Mouse (Mus musculus): ENCODE data around the gene Plcd1. TPM values are rescaled to one million over a fixed set of nuclear protein-coding genes. Genes with fewer than 3 reads are reported as not detected.

Plcd1 gene
- polyA plus RNA-seq, 1 experiment from 2014 or later, result 4.9 TPM

DNA sequence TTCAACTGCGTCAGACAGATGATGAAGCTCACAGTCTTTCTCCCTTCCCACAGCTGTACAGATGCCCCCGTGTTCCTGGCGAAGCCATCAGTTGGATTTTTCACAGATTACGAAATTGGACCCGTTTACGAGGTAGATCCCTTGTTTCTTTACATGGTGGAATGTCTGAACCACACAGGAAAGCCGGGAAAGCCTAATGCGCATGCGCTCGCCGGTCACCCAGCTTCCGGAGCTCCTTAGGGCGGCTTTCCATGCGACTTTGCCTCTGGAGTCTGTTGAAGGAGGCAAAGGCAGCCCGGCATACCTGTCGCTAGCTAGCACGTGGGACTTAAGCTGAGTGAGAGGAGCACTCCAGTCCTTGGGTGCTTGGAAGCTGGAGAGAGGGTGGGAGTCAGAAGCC is 21.6 kb upstream of the Plcd1 start:
- Histone ChIP-seq H3K36me3 (ENCODE audit: control insufficient read depth, insufficient read depth, low read length) (no peaks in the 10 kb centered on the region), H3K27me3 (replicated peaks; ENCODE audit: control insufficient read depth, insufficient read depth, low read length) (no peaks in the 10 kb centered on the region), H3K4me3 (ENCODE audit: low read depth, low read length) (no peak overlapping the region), H3K4me2 (no peak overlapping the region), H3K27ac (ENCODE audit: low read depth, low read length) (no peak overlapping the region), H3K9ac (ENCODE audit: low read depth, low read length) (no peak overlapping the region), H3K4me1 (replicated peaks; ENCODE audit: control insufficient read depth, insufficient read depth, low read length) (no peaks in the 10 kb centered on the region), H3K9me3 (ENCODE audit: control insufficient read depth, low read length) (no peaks in the 10 kb centered on the region)
- ATAC-seq (replicated peaks; ENCODE audit: low FRiP score), result no peak
- WGBS, result 79% methylated on average over 17 of the region's 17 CpGs
- DNase-seq (ENCODE audit: low spot score), result no peak

GRCm38 (mm10) chr9:119110640-119111039 is 17.3 kb upstream of the Plcd1 start:
- H3K27ac ChIP-seq (ENCODE audit: low read depth, low read length), result no peak overlapping the region
- no peaks in the 10 kb centered on the region for H3K9me3 ChIP-seq (ENCODE audit: control insufficient read depth, low read length)
- H3K4me3 ChIP-seq (ENCODE audit: low read depth, low read length), result no peak overlapping the region
- no peak overlapping the region for H3K4me2 ChIP-seq
- no peaks in the 10 kb centered on the region for H3K4me1 ChIP-seq (replicated peaks; ENCODE audit: control insufficient read depth, insufficient read depth, low read length)
- 62% methylated on average over 3 of the region's 3 CpGs for WGBS
- H3K36me3 ChIP-seq (ENCODE audit: control insufficient read depth, insufficient read depth, low read length), result no peaks in the 10 kb centered on the region
- no peak overlapping the region for H3K9ac ChIP-seq (ENCODE audit: low read depth, low read length)
- ATAC-seq (replicated peaks; ENCODE audit: low FRiP score), result no peak
- no peak for DNase-seq (ENCODE audit: low spot score)
- no peaks in the 10 kb centered on the region for H3K27me3 ChIP-seq (replicated peaks; ENCODE audit: control insufficient read depth, insufficient read depth, low read length)

- 61% methylated on average over 12 of the region's 12 CpGs for WGBS
- no peak overlapping the region for H3K27ac ChIP-seq (ENCODE audit: low read depth, low read length)
- H3K36me3 ChIP-seq (ENCODE audit: control insufficient read depth, insufficient read depth, low read length), result no peaks in the 10 kb centered on the region
- ATAC-seq (replicated peaks; ENCODE audit: low FRiP score) (no peak), DNase-seq (ENCODE audit: low spot score) (no peak)
- no peaks in the 10 kb centered on the region for H3K9me3 ChIP-seq (ENCODE audit: control insufficient read depth, low read length)
- no peak overlapping the region for H3K9ac ChIP-seq (ENCODE audit: low read depth, low read length)
- no peaks in the 10 kb centered on the region for H3K4me1 ChIP-seq (replicated peaks; ENCODE audit: control insufficient read depth, insufficient read depth, low read length)
- no peak overlapping the region for H3K4me3 ChIP-seq (ENCODE audit: low read depth, low read length)
- H3K4me2 ChIP-seq, result no peak overlapping the region
- no peaks in the 10 kb centered on the region for H3K27me3 ChIP-seq (replicated peaks; ENCODE audit: control insufficient read depth, insufficient read depth, low read length)
Observed at GRCm38 (mm10) chr9:119109685-119110353, 16.5 kb upstream of the Plcd1 start.

- no peaks in the 10 kb centered on the region; the same call in 1 of the 2 replicates for H3K4me1 ChIP-seq (replicated peaks; ENCODE audit: control insufficient read depth, insufficient read depth, low read length)
- H3K4me2 ChIP-seq, result no peak overlapping the region
- peaks cover 6% of the 10 kb centered on the region for H3K27me3 ChIP-seq (replicated peaks; ENCODE audit: control insufficient read depth, insufficient read depth, low read length)
- ATAC-seq (replicated peaks; ENCODE audit: low FRiP score), result no peak
- H3K27ac ChIP-seq (ENCODE audit: low read depth, low read length), result no peak overlapping the region
- no peaks in the 10 kb centered on the region for H3K36me3 ChIP-seq (ENCODE audit: control insufficient read depth, insufficient read depth, low read length)
- WGBS, result 80% methylated on average over 4 of the region's 4 CpGs
- no peak for DNase-seq (ENCODE audit: low spot score)
- no peak overlapping the region for H3K9ac ChIP-seq (ENCODE audit: low read depth, low read length)
- no peaks in the 10 kb centered on the region for H3K9me3 ChIP-seq (ENCODE audit: control insufficient read depth, low read length)
- H3K4me3 ChIP-seq (ENCODE audit: low read depth, low read length), result no peak overlapping the region
Observed at GRCm38 (mm10) chr9:119107566-119107965, 14.3 kb upstream of the Plcd1 start.

- peak overlapping the region; percentile 3; the same call in 1 of the 2 replicates for H3K9ac ChIP-seq (ENCODE audit: low read depth, low read length)
- WGBS, result 2% methylated on average over 19 of the region's 19 CpGs
- ATAC-seq (replicated peaks; ENCODE audit: low FRiP score), result no peak
- H3K4me2 ChIP-seq, result peak overlapping the region; percentile 91
- no peak overlapping the region for H3K27ac ChIP-seq (ENCODE audit: low read depth, low read length)
- H3K4me3 ChIP-seq (ENCODE audit: low read depth, low read length), result peak overlapping the region; percentile 67
- H3K36me3 ChIP-seq (ENCODE audit: control insufficient read depth, insufficient read depth, low read length), result no peaks in the 10 kb centered on the region
- DNase-seq (ENCODE audit: low spot score), result no peak
- no peaks in the 10 kb centered on the region for H3K9me3 ChIP-seq (ENCODE audit: control insufficient read depth, low read length)
- H3K4me1 ChIP-seq (replicated peaks; ENCODE audit: control insufficient read depth, insufficient read depth, low read length), result no peaks in the 10 kb centered on the region; the same call in 1 of the 2 replicates
- peaks cover 8% of the 10 kb centered on the region for H3K27me3 ChIP-seq (replicated peaks; ENCODE audit: control insufficient read depth, insufficient read depth, low read length)
Observed at GRCm38 (mm10) chr9:119102783-119103113, 9.4 kb upstream of the Plcd1 start.

DNA sequence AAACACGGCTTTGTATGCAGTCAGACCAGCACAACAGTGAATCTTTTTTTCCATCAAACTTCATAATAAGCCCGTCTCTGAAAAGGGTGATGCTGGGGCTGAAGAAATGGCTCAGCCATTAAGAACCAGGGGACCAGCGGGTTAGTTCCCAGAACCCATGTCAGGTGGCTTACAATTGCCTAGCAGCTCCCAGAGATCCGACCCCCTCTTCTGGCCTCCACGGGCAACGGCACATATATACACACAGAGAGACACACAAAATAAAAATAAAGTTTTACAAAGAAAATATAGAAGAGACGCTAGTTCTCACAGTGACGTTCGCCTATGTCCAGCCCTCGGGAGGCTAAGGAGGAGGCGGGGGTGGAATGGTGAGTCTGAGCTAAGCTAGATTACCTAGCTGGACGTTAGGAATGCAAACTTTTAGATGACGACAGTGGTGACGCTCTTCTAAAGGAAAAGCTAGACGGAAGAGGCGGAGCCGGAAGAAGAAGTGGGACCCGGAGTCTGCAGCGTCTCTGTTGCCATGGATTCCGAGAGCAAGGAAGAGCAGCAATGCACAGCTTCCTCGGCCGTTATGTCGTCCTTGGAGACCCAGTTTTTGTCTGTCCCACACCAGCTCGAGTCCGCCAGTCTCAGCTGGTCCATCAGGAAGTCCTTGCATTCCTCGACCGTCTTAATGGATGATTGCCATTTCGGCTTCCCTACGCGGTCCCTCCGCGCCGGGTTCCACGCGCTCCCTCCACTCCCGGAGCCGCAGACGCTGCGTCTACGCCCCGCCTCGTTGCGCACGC is 8.9 kb upstream of the Plcd1 start, which contains the start of gene Dlec1:
TSS of gene Dlec1 (plus strand) at position 487 of the 791 bp plus-strand sequence.
- peak within 1 kb of the TSS; percentile 3; the same call in 1 of the 2 replicates for H3K9ac ChIP-seq (ENCODE audit: low read depth, low read length)
- H3K9me3 ChIP-seq (ENCODE audit: control insufficient read depth, low read length), result no peaks in the 10 kb centered on the region
- H3K4me2 ChIP-seq, result peak within 1 kb of the TSS; percentile 91
- no peaks in the 10 kb centered on the region; the same call in 1 of the 2 replicates for H3K4me1 ChIP-seq (replicated peaks; ENCODE audit: control insufficient read depth, insufficient read depth, low read length)
- WGBS, result 4% methylated on average over 44 of the region's 44 CpGs
- ATAC-seq (replicated peaks; ENCODE audit: low FRiP score) (peak; percentile 85), DNase-seq (ENCODE audit: low spot score) (peak; percentile 70)
- H3K27ac ChIP-seq (ENCODE audit: low read depth, low read length), result no peak within 1 kb of the TSS
- H3K36me3 ChIP-seq (ENCODE audit: control insufficient read depth, insufficient read depth, low read length), result no peaks in the 10 kb centered on the region
- H3K4me3 ChIP-seq (ENCODE audit: low read depth, low read length), result peak within 1 kb of the TSS; percentile 67
- peaks cover 8% of the 10 kb centered on the region for H3K27me3 ChIP-seq (replicated peaks; ENCODE audit: control insufficient read depth, insufficient read depth, low read length)

DNA sequence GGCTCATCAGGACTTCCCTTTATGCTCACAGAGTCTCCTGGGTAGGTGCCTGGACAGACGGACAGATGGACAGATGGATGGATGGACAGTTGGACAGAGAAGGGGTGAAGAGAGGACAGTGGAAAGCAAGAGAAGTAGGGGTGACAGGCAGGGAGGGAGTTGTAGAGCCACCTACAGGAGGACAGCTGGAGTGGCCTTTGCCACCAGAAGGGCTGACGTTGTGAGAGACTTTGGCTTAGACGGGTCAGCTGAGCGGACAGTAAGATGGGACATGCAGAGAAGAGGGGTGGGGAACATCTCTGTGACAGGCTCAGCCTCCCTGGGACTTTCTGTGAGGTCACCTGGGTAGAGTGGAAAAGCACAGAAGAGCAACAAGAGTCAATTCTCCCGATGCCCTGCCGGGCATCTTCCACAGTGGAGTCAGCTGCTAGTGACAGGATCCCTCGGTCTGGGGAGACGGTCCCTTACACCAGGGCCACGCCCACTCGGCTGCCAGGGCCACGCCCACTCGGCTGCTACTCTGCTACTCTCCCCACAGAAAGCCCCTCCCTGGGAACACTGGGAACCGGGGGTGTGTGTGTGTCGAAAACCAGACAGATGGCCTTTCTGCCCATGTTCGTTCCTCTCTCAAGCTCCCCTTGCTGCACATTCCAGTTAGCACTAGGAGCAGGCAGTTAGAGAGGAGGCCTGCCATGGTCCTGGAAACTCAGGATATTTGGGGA is 7.0 kb upstream of the Plcd1 start:
- Histone ChIP-seq H3K4me3 (ENCODE audit: low read depth, low read length) (no peak overlapping the region), H3K27ac (ENCODE audit: low read depth, low read length) (no peak overlapping the region), H3K9ac (ENCODE audit: low read depth, low read length) (no peak overlapping the region), H3K9me3 (ENCODE audit: control insufficient read depth, low read length) (no peaks in the 10 kb centered on the region), H3K27me3 (replicated peaks; ENCODE audit: control insufficient read depth, insufficient read depth, low read length) (peaks cover 15% of the 10 kb centered on the region), H3K4me2 (no peak overlapping the region), H3K36me3 (ENCODE audit: control insufficient read depth, insufficient read depth, low read length) (no peaks in the 10 kb centered on the region), H3K4me1 (replicated peaks; ENCODE audit: control insufficient read depth, insufficient read depth, low read length) (no peaks in the 10 kb centered on the region; the same call in 1 of the 2 replicates)
- WGBS, result 20% methylated on average over 15 of the region's 15 CpGs
- ATAC-seq (replicated peaks; ENCODE audit: low FRiP score), result no peak
- no peak for DNase-seq (ENCODE audit: low spot score)

DNA sequence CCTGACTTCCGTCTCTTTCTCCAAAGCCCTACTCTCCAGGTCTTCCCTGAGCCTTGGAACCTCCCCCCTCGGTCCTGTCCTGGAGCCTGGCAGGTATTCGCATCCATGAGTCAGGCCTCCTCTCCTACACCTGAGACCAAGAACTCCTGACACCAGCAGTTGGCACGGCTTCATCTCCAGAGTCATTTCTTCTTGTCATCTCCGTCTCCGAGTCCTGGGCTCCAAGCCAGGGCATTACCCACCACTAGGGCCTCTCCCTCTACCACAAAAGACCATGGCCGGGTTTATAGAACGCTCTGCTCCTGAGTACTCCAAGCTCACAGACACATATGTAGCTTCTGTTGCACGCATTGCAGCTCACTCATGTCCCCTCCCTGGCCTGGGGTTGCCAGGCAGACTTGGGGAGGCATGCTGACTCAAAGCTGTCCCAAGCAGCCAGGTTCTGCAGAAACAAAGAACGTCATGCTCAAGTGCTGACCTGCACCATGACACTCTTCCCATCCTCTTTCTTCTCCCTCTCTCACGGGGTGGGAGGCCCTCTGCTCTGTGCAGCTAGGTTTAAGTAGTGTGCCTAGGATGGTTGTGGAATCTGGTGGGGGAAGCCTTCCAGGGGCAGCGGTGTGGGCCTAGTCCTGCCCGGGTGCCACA is 1.3 kb upstream of the Plcd1 start:
- Histone ChIP-seq H3K27me3 (replicated peaks; ENCODE audit: control insufficient read depth, insufficient read depth, low read length) (peaks cover 52% of the 10 kb centered on the region), H3K36me3 (ENCODE audit: control insufficient read depth, insufficient read depth, low read length) (no peaks in the 10 kb centered on the region), H3K9ac (ENCODE audit: low read depth, low read length) (no peak overlapping the region), H3K9me3 (ENCODE audit: control insufficient read depth, low read length) (no peaks in the 10 kb centered on the region), H3K4me1 (replicated peaks; ENCODE audit: control insufficient read depth, insufficient read depth, low read length) (no peaks in the 10 kb centered on the region; the same call in 1 of the 2 replicates), H3K4me2 (no peak overlapping the region), H3K4me3 (ENCODE audit: low read depth, low read length) (no peak overlapping the region), H3K27ac (ENCODE audit: low read depth, low read length) (no peak overlapping the region)
- DNase-seq (ENCODE audit: low spot score), result no peak
- 78% methylated on average over 13 of the region's 13 CpGs for WGBS
- ATAC-seq (replicated peaks; ENCODE audit: low FRiP score), result no peak

Measured in liver, embryonic 11.5 days (tissue).